Mouse (Mus musculus) ES-E14 (cell line): ENCODE results near the gene Nab2. TPM values are rescaled to one million over a fixed set of nuclear protein-coding genes. Genes with fewer than 3 reads are reported as not detected.
A peak's percentile ranks its signal among the peaks of the same experiment; 100 is the strongest.

ENCODE experiments used
- DNase-seq: peaks from one replicate; pipeline ENCODE4 v3.0.0-alpha.2; 2013; ENCODE audit warnings: low read depth, low spot score
- H3K27ac ChIP-seq: 2 replicates; pipeline ENCODE4 v1.5.1; 2012; ENCODE audit warnings: low read depth, mild to moderate bottlenecking, low read length, moderate library complexity, mixed read lengths; ENCODE audit not compliant: poor library complexity, insufficient read depth, severe bottlenecking
- H3K36me3 ChIP-seq: 2 replicates; pipeline ENCODE4 v1.6.1; 2012; ENCODE audit warnings: mild to moderate bottlenecking, low read length, moderate library complexity, mixed read lengths; ENCODE audit not compliant: control insufficient read depth, poor library complexity, insufficient read depth, severe bottlenecking
- H3K4me1 ChIP-seq, 2 experiments: fragments of 150-350 bp in 1 of 2; sonication (generic) in 1 of 2; 2 replicates each; pipeline ENCODE4 v1.6.1; 2012; ENCODE audit warnings: low read length in 2 of 2, mild to moderate bottlenecking in 1 of 2, mixed read lengths in 1 of 2; ENCODE audit not compliant: control insufficient read depth in 2 of 2, insufficient read depth in 2 of 2, poor library complexity in 1 of 2
- H3K4me3 ChIP-seq, 2 experiments: fragments of 150-350 bp in 1 of 2; sonication (generic) in 1 of 2; 2 replicates each; pipeline ENCODE4 v1.5.1; 2012; ENCODE audit warnings: low read length in 2 of 2, low read depth in 1 of 2, mild to moderate bottlenecking in 1 of 2, mixed read lengths in 1 of 2; ENCODE audit not compliant: insufficient read depth in 1 of 2, poor library complexity in 1 of 2, severe bottlenecking in 1 of 2
- H3K9ac ChIP-seq: 2 replicates; pipeline ENCODE4 v1.6.1; 2012; ENCODE audit warnings: low read depth, mild to moderate bottlenecking, low read length, mixed read lengths; ENCODE audit not compliant: poor library complexity, insufficient read depth, severe bottlenecking
- H3K9me3 ChIP-seq: fragments of 150-350 bp; sonication (generic); 2 replicates; pipeline ENCODE4 v1.6.1; 2012; ENCODE audit warnings: low read depth, mild to moderate bottlenecking, low read length; ENCODE audit not compliant: control insufficient read depth, insufficient read depth
- CHD2 ChIP-seq: IDR thresholded peaks from 2 replicates; pipeline ENCODE4 v1.6.1; 2014; ENCODE audit warnings: mild to moderate bottlenecking, low read depth, low read length, inconsistent platforms
- HCFC1 ChIP-seq: IDR thresholded peaks from 2 replicates; pipeline ENCODE4 v1.6.1; 2012; ENCODE audit warnings: low read length, inconsistent platforms, borderline replicate concordance; ENCODE audit not compliant: insufficient read depth
- MAFK ChIP-seq: IDR thresholded peaks from 2 replicates; pipeline ENCODE4 v1.6.1; 2014; ENCODE audit warnings: mild to moderate bottlenecking, low read depth, low read length, inconsistent platforms; ENCODE audit not compliant: insufficient read depth
- ZC3H11A ChIP-seq: IDR thresholded peaks from 2 replicates; pipeline ENCODE4 v1.6.1; 2012; ENCODE audit warnings: low read depth, mild to moderate bottlenecking, inconsistent platforms, low read length, borderline replicate concordance
- ZNF384 ChIP-seq: IDR thresholded peaks from 2 replicates; pipeline ENCODE4 v1.6.1; 2012; ENCODE audit warnings: low read depth, low read length, inconsistent platforms
- in situ Hi-C, 2 experiments: fragments of 600-800 bp; cut with MboI; formaldehyde crosslinking; loops; one replicate each; pipeline ENCODE4 v1.15.1; 2025; ENCODE audit warnings: low sequenced_read_pairs in 2 of 2, inconsistent platforms in 1 of 2; ENCODE audit not compliant: unreplicated experiment in 2 of 2
- total RNA-seq: library from RNA; depleted of rRNA; stranded (reverse); fragments of 300-350 nt; gene quantifications from 2 replicates; pipeline ENCODE4 v1.2.3, GENCODE M21; 2012

The Nab2 gene
- total RNA-seq, 1 experiment, result 10.6 TPM

DNA sequence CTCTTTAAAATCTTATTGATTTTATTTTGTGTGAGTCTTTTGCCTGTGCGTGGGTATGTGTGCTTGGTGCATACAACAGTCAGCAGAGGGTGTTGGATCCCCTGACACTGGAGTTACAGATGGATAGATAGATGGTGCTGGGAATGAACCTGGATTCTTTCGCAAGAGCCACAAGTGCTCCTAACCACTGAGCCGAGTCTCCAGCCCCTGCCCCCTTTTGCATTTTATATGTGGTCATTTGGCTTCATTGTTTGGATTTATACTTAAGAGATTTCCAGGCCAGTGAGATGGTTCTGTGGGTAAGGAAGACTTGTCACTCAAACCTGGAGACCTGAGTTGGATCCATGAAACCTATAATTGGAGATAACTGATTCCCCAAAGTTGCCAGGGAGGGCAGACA lies 11.5 kb upstream of the Nab2 start:
- Histone ChIP-seq H3K4me3 (no peak overlapping the region), H3K9me3 (no peaks in the 10 kb centered on the region), H3K9ac (no peak overlapping the region), H3K27ac (no peak overlapping the region), H3K36me3 (no peaks in the 10 kb centered on the region), H3K4me1 (no peaks in the 10 kb centered on the region)
- in situ Hi-C loops, result no loop called here
- TF ChIP-seq ZNF384 (no peak), HCFC1 (no peak), CHD2 (no peak), ZC3H11A (no peak), MAFK (no peak)
- no peak for DNase-seq

DNA sequence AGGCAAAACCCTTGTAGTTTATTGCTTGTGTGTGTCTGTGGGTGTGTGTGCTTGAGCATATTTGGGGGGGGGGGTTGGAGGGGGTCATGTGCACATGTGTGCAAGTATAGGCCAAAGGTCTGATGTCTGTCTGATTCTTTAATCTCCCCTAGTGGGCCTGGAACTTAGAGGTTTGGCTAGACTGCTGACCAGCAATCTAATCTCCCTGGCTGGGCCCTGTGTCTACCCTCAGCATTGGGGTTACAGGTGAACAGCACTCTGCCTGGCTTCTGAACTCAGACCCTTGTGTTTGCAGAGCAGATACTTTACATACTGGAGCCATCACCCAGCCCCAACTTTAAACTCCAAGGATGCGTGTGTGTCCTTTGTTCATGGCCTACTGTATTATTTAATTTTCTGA lies 10.8 kb upstream of the Nab2 start:
- no peak for TF ChIP-seq CHD2
- no peak for TF ChIP-seq ZNF384
- TF ChIP-seq HCFC1, result no peak
- no peak for TF ChIP-seq ZC3H11A
- no peak for TF ChIP-seq MAFK
- no peaks in the 10 kb centered on the region for H3K9me3 ChIP-seq
- H3K4me1 ChIP-seq, result no peaks in the 10 kb centered on the region
- no peak for DNase-seq
- in situ Hi-C loops, result no loop called here
- H3K9ac ChIP-seq, result no peak overlapping the region
- H3K36me3 ChIP-seq, result no peaks in the 10 kb centered on the region
- no peak overlapping the region for H3K4me3 ChIP-seq
- no peak overlapping the region for H3K27ac ChIP-seq

DNA sequence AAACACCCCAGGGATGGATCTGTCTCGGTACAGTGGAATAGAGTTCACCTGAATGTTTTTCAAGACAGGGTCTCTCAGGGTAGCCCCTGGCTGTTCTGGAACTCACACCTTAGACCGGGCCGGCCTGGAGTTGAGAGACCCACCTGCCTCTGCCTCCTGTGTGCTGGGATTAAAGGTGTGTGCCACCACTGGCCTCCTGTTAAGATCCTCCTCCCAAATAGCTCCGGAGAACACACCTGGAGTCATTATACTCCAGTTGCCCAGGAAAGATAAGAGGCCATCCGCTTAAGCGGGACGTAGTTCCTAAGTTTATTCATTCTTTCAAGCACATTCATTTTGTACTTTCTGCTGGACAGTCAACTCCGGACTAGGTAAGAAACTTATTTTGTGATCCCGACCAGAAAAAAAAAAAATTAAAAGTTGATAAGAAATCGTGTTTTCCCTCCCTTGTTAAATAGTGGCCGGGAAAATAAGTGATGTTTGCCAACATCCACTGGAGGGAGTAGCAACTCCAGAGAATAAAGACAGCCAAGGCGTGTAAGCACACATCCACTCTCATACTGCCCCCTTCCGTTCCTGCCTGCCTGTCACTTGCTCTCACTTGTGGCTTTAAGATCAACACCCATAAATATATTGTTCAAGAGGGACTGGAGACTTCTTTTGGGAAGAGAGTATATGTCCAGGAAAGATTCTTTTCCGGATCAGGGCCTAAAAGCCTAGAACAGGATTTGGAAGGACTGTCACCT lies 9.4 kb upstream of the Nab2 start:
- H3K27ac ChIP-seq, result no peak overlapping the region
- no peaks in the 10 kb centered on the region for H3K36me3 ChIP-seq
- H3K9me3 ChIP-seq, result no peaks in the 10 kb centered on the region
- H3K9ac ChIP-seq, result peak overlapping the region; percentile 81; the same call in 1 of the 2 replicates
- TF ChIP-seq ZC3H11A, result peak; percentile 45; the same call in 1 of the 2 replicates
- no peak for TF ChIP-seq ZNF384
- TF ChIP-seq MAFK, result no peak
- TF ChIP-seq HCFC1, result 0 out of 2 replicates have a peak, but pooled peaks have one; percentile 43
- TF ChIP-seq CHD2, result no peak
- DNase-seq, result no peak
- H3K4me3 ChIP-seq, result peak overlapping the region; percentile 73 to 93
- H3K4me1 ChIP-seq, result no peaks in the 10 kb centered on the region
- in situ Hi-C loops, result no loop called here

DNA sequence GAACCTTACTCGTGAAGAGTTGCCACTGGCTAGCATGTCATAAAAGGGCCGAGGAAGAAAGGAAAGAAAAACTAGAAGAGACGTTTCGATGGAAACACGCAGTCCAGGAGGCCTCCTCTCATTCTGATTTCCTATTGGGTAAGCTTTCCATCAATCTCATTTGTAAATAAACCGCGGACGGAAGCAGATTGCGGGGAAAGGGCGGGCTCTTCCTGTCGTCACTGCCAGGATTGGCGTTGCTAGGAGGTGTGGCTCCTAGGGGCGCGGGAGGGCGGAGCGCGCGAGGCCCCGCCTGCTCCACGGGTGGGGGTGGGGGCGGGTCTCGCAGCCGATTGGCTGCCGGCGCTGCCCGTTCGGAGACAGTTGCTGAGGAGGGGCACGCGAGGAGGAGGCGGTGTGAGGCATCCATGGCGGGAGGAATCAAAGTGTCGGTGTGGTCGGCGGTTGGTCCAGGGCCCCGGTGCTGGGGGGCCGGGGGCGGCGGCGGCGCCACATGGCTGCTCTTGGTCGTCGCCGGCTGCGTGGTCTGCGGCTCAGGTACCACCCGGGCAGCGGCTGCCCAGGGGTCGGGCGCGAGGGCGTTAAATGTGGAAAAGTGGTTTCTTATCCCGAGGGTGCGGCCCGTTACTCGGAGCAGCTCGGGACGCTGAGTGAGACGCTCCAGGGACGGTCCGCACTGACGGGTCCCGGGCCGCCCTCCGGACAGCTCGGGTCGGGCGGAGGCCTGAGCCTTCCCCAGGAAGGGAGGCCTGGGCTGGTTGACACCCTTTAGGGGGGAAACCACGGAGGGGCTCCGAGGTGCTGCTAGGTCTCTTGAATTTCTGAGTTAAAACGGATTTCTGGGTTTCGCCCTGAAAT lies 8.6 kb upstream of the Nab2 start:
- TF ChIP-seq ZNF384, result no peak
- no peak for TF ChIP-seq HCFC1
- TF ChIP-seq ZC3H11A, result no peak
- TF ChIP-seq CHD2, result peak; percentile 79
- no peak overlapping the region for H3K27ac ChIP-seq
- H3K36me3 ChIP-seq, result no peaks in the 10 kb centered on the region
- H3K4me1 ChIP-seq, result no peaks in the 10 kb centered on the region
- H3K9ac ChIP-seq, result peak overlapping the region; percentile 81
- in situ Hi-C loops, result no loop called here
- DNase-seq, result peak; percentile 94
- peak overlapping the region; percentile 88 to 93 for H3K4me3 ChIP-seq
- H3K9me3 ChIP-seq, result no peaks in the 10 kb centered on the region
